Mouse (Mus musculus) G1E (cell line): ENCODE measurements around the gene Gas2l1. TPM values are rescaled to one million over a fixed set of nuclear protein-coding genes. Genes with fewer than 3 reads are reported as not detected.

ENCODE experiments used
- ATAC-seq: 2 replicates; pipeline ENCODE4 v1.8.0; 2016; ENCODE audit warnings: mild to moderate bottlenecking; ENCODE audit not compliant: insufficient number of reproducible peaks, poor library complexity, low FRiP score, severe bottlenecking; ENCODE audit errors: extremely low read depth
- DNase-seq: peaks from one replicate; pipeline ENCODE4 v3.0.0; 2012; ENCODE audit warnings: low spot score
- H3K27me3 ChIP-seq: 2 replicates; pipeline ENCODE4 v1.6.1; 2012; ENCODE audit warnings: mild to moderate bottlenecking, low read length, inconsistent platforms; ENCODE audit not compliant: insufficient read depth
- H3K36me3 ChIP-seq: replicated peaks from 2 replicates; pipeline ENCODE3; 2012; ENCODE audit warnings: mild to moderate bottlenecking, inconsistent platforms
- H3K4me1 ChIP-seq: 2 replicates; pipeline ENCODE4 v1.6.1; 2012; ENCODE audit warnings: low read depth, low read length, inconsistent platforms, mixed read lengths; ENCODE audit not compliant: insufficient read depth
- H3K4me3 ChIP-seq: 2 replicates; pipeline ENCODE4 v1.5.1; 2012; ENCODE audit warnings: low read depth, mild to moderate bottlenecking, inconsistent platforms, low read length, moderate library complexity, mixed read lengths
- H3K9me3 ChIP-seq: replicated peaks from 2 replicates; pipeline ENCODE4 v1.6.1; 2012; ENCODE audit warnings: inconsistent platforms
- CTCF ChIP-seq: IDR thresholded peaks from 2 replicates; pipeline ENCODE4 v1.5.1; 2012; ENCODE audit warnings: low read depth, low read length, inconsistent platforms, mixed read lengths
- GATA1 ChIP-seq: IDR thresholded peaks from 2 replicates; pipeline ENCODE4 v1.6.1; 2012; ENCODE audit warnings: borderline replicate concordance, low read length, inconsistent platforms, mixed read lengths
- GATA2 ChIP-seq: IDR thresholded peaks from 2 replicates; pipeline ENCODE4 v1.6.1; 2012; ENCODE audit warnings: low read depth, low read length, inconsistent platforms, borderline replicate concordance
- POLR2AphosphoS5 ChIP-seq: IDR thresholded peaks from 2 replicates; pipeline ENCODE4 v1.6.1; 2012; ENCODE audit warnings: low read depth, low read length, inconsistent platforms; ENCODE audit not compliant: insufficient replicate concordance
- TAL1 ChIP-seq: conservative IDR thresholded peaks from 2 replicates; pipeline ENCODE4 v1.6.1; 2012; ENCODE audit warnings: low read depth, low read length, inconsistent platforms, mixed read lengths
- polyA plus RNA-seq: library from polyadenylated mRNA; stranded (reverse); fragments of >175 nt; gene quantifications from 2 replicates; pipeline ENCODE4 v1.2.3, GENCODE M21; 2012
- total RNA-seq, 2 experiments: library from RNA; stranded (forward) in 1 of 2; stranded (reverse) in 1 of 2; fragments of 200-1000 nt in 1 of 2; fragments of >200 nt in 1 of 2; fragmentation: Nextera tagmentation in 1 of 2; gene quantifications; 2 replicates each; pipeline ENCODE4 v1.2.3; 2014 to 2017

Gas2l1 gene
- total and polyA plus RNA-seq, 3 experiments, result 18.2 to 103 (median 32.1) TPM

GRCm38 (mm10) chr11:5061413-5062139 lies 3.6 kb downstream of the Gas2l1 start:
- no peak for TF ChIP-seq POLR2AphosphoS5
- TF ChIP-seq CTCF, result no peak
- no peak for TF ChIP-seq GATA2
- no peak for TF ChIP-seq TAL1
- TF ChIP-seq GATA1, result no peak
- H3K9me3 ChIP-seq, result peaks cover 31% of the 10 kb centered on the region
- DNase-seq (no peak), ATAC-seq (no peak)
- H3K27me3 ChIP-seq, result peaks cover 32% of the 10 kb centered on the region
- H3K4me1 ChIP-seq, result peaks cover 68% of the 10 kb centered on the region
- H3K4me3 ChIP-seq, result peak overlapping the region; percentile 35; the same call in 1 of the 2 replicates
- peaks cover 56% of the 10 kb centered on the region for H3K36me3 ChIP-seq

DNA sequence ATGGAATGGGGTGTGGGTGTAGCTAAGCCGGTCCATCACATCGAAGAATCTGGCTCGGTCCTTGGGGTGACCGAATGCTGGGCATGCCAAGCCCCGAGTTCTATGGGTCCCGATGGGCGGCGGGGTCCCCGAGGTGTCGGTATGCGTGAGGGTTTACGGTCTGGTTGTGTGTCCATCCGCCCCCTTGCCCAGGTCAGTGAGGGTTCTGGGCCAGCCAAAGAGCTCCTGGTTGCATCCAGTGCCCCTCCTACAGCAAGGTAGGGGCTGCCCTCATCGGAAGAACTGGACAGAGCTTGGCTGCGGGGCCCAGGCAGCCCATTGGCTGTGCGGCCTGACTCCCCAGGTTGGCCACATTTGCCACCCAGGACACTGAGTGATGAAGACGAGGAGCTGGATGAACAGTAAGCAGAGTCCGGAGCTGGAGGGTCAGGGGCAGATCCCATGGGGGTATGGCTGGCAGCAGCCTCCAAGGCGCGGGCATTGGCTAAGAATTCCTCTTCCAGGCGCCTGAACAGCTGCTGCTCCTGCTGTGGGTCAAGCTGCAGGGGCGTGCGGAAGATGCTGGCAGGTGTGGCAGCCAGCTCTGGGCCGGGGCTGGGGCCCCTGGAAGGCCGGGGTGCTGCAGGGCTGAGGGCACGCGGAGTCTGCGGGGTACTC lies 4.2 kb downstream of the Gas2l1 start:
- Histone ChIP-seq H3K27me3 (peaks cover 38% of the 10 kb centered on the region), H3K4me1 (peaks cover 70% of the 10 kb centered on the region), H3K4me3 (peak overlapping the region; percentile 35; the same call in 1 of the 2 replicates), H3K9me3 (peaks cover 31% of the 10 kb centered on the region), H3K36me3 (peaks cover 56% of the 10 kb centered on the region)
- ATAC-seq (no peak), DNase-seq (no peak)
- no peak for TF ChIP-seq GATA2
- no peak for TF ChIP-seq CTCF
- no peak for TF ChIP-seq GATA1
- TF ChIP-seq POLR2AphosphoS5, result no peak
- no peak for TF ChIP-seq TAL1

- H3K4me3 ChIP-seq, result no peak overlapping the region; the same call in 1 of the 2 replicates
- H3K36me3 ChIP-seq, result peaks cover 56% of the 10 kb centered on the region
- peaks cover 71% of the 10 kb centered on the region for H3K4me1 ChIP-seq
- peaks cover 45% of the 10 kb centered on the region for H3K27me3 ChIP-seq
- DNase-seq (no peak), ATAC-seq (no peak)
- TF ChIP-seq CTCF (peak; percentile 66), GATA2 (no peak)
- H3K9me3 ChIP-seq, result peaks cover 31% of the 10 kb centered on the region
Measured at GRCm38 (mm10) chr11:5059704-5060156, 5.4 kb downstream of the Gas2l1 start.

DNA sequence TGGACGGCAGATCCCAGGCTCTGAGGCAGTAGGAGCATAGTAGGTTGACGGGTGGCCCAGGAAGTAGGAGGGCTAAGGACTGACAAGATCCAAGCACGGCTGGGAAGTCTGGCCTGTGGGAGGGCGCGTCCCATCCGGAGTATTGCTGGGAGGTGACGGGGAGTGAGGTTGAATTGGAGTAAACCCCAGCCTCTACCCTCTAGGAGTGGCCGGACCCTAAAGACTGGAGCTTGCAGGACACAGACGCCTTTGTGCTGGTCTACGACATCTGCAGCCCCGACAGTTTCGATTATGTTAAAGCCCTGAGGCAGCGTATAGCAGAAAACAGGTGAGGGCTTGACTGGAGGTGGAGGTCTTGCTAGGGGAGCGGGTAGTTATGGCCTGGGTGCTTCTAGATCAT lies 5.9 kb downstream of the Gas2l1 start:
- H3K4me3 ChIP-seq, result no peak overlapping the region

DNA sequence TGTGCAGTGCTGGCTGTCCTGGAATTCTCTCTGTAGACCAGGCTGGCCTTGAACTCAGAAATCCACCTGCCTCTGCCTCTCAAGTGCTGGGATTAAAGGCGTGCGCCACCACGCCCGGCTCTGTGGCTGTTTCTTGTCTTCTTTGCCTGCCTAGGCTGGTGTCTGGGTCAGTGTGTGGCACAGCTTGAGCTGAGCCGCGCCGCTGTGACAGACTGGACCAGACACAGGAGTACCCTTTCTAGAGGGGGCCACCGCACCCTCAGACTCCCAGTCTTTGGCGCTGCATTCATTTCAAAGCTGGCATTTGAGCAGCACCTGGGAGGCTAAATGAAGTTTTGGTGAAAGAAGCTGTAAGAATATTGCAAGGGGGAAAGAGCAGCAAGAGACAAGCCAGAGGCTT lies 6.3 kb downstream of the Gas2l1 start:
- ATAC-seq, result no peak

More for the DNA sequence above, 5.9 kb downstream of the Gas2l1 start:
- DNase-seq (no peak), ATAC-seq (no peak)
- Histone ChIP-seq H3K4me1 (peaks cover 70% of the 10 kb centered on the region), H3K36me3 (peaks cover 53% of the 10 kb centered on the region), H3K9me3 (peaks cover 31% of the 10 kb centered on the region), H3K27me3 (peaks cover 45% of the 10 kb centered on the region)
- TF ChIP-seq CTCF (no peak), GATA2 (no peak), POLR2AphosphoS5 (no peak)

DNA sequence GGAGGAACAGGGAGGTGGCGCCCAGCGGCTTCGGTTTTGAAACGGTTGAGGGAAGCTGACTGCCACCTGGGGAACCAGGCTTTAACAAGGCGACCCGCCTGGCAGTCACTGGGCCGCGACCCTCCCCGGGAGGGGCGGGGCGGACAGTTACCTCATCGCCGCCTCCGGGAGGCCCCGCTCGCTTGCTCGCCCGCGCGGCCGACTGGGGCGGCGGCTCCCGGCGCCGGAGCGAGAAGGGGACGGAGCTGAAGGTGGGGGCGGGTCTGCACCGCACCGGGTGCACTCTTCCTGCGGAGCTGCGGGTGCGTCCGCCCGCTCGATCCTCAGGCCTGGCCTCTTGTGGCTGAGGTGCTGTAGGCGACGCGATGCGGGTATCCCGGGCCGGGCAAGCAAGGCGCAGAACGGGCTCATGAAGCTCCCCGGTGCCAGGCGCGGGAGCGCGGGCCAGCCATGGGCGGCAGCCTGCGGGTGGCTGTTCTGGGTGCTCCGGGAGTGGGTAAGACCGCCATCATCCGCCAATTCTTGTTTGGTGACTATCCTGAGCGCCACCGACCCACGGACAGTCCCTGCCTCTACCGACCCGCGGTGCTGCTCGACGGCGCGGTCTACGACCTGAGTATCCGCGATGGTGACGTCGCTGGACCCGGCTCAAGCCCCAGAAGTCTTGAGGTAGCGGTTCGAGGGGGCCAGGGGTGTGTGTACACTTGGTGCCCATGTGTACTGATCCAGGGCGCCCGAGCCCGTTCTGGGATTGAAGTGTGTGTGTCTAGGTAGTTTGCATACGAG lies 7.1 kb downstream of the Gas2l1 start, which contains the start of gene Rasl10a:
Gene Rasl10a, plus strand, starts transcription at position 273 of the 786 bp plus-strand sequence.
- ATAC-seq, result no peak
- peaks cover 61% of the 10 kb centered on the region for H3K4me1 ChIP-seq
- H3K36me3 ChIP-seq, result peaks cover 41% of the 10 kb centered on the region
- TF ChIP-seq GATA2 (no peak), GATA1 (no peak), TAL1 (no peak), CTCF (no peak), POLR2AphosphoS5 (no peak)
- peaks cover 25% of the 10 kb centered on the region for H3K9me3 ChIP-seq
- H3K4me3 ChIP-seq, result peak within 1 kb of the TSS; percentile 69
- no peak for DNase-seq
- peaks cover 45% of the 10 kb centered on the region for H3K27me3 ChIP-seq

More for the DNA sequence above, 6.3 kb downstream of the Gas2l1 start:
- Histone ChIP-seq H3K27me3 (peaks cover 45% of the 10 kb centered on the region), H3K4me1 (peaks cover 69% of the 10 kb centered on the region), H3K9me3 (peaks cover 26% of the 10 kb centered on the region), H3K36me3 (peaks cover 48% of the 10 kb centered on the region), H3K4me3 (no peak overlapping the region)
- no peak for DNase-seq
- no peak for TF ChIP-seq GATA1
